Mouse (Mus musculus) liver, adult 2 months (tissue): Measurements from ENCODE around the gene Phf1.

ENCODE experiments used
- CTCF ChIP-seq: fragments of 200-500 bp; IDR thresholded peaks from 2 replicates; pipeline ENCODE4 v1.5.1; 2011; ENCODE audit warnings: low read depth, low read length, control low read depth
- POLR2A ChIP-seq: fragments of 200-500 bp; IDR thresholded peaks from 2 replicates; pipeline ENCODE4 v1.6.1; 2011; ENCODE audit warnings: low read length, control low read depth; ENCODE audit not compliant: insufficient read depth; ENCODE audit errors: extremely low read depth

GRCm38 (mm10) chr17:26915248-26915647 is 17.6 kb upstream of the Phf1 start:
- TF ChIP-seq CTCF (no peak), POLR2A (no peak)
